Mouse (Mus musculus): ENCODE results near the gene Auts2.

Auts2 gene

DNA sequence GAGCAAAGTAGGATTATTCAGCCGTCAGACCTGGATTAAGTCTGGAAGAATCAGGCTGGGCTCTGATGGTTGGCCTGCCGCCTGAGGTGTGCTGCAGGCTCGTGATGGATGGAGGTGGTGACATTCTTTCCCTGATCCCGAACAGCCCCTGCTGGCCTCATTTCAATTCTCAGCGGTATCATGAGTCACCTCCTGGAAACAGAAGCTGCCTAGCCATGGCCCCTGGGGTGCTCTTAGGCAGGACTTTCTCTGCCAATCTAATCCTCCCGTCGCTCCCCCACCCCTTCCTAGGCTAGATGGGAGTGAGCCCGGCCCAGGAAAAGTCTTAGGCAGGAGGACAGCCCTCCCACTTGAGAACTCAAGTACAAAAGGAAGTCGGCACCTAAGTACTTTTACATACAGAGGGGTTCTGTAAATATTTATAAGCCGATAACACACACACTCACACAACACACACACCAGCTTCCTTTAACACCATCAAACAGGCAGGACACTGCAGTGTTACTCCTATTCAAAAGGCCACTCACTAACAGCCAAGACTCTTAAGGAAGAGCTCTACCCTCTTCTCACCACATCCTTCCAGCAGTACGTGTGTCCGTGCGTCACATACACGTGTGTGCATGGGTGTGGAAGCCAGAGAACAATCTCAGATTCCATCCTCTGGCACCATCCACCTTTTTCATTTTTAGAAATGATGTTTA is 1027.3 kb downstream of the Auts2 start:
- in situ Hi-C loops (cut with MboI; ENCODE audit: unreplicated experiment in 2 of 2), result no loop called here

DNA sequence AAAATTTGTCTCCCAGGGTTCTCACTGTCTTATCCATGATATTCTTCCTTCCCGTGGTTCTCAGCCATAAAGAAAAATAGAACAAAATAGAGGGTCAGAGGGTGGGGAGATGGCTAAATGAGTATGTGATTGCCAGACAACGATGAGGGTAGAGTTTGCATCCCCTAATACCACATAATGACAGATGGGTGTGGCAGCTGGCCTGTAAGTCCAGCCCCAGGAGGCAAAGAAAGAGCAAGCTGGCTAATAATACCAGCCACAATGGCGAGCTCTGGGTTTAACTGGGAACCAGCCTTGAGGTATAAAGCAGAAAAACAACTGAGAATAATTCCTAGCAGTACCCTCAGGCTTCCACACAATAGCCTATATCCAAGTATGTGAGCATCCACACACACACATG is 1029.4 kb downstream of the Auts2 start:
- in situ Hi-C loops (cut with MboI; ENCODE audit: unreplicated experiment in 2 of 2), result no loop called here

DNA sequence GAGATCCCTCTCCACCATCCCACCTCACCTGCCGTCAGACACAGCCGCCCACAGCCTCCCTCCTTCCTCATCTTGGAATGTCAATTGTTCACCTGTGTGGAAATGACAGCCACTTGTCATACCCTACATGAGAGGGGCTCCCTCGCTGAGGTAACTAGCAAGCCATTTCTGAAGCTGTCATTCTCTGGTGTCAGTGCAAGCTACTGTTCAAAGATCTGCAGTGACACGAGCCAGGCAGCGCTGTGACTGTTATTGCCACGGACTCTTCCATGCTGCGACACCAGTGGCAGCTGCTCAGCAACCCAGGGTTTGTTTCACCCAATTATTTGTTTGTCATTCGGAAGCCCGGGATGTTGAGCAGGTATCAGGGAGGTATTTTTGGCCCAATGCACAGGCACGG is 1030.5 kb downstream of the Auts2 start:
- in situ Hi-C loops (cut with MboI; ENCODE audit: unreplicated experiment in 2 of 2), result no loop called here

DNA sequence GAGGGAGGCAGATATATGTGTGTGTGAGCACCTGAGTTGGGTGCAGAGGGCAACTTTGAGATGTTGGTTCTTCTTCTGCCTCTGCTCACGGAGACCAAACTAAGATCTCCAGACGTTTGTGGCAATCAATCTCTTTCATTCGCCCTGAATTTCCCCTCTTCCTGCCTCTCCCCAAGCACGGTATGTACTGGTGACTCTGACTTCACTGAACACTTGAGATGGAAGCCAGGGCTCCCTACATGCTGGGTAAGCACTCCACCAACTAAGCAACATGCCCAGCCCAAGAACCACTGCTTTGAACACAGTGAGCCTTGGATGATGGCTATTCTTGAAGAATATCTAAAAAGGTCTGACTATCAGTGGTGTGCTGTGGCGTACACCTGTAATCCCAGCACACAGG is 1032.5 kb downstream of the Auts2 start:
- in situ Hi-C loops (cut with MboI; ENCODE audit: unreplicated experiment in 2 of 2), result no loop called here

DNA sequence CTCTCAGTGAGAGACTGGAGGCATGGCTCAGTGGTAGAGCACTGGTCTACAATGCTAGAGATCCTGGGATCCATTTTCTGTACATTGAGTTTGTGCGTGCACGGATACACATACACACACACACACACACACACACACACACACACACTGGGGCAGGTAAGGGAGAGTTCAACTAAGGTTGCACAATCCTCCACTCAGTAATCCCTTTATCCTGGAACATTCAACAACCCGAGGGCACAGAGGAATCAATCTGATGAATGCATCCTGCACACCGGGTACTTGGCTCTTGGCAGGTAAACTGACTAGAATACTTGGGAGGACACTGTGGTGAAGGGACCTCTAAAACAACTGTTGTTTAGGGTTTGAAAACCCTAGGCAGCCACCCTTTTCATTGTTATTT is 1033.8 kb downstream of the Auts2 start:
- in situ Hi-C loops (cut with MboI; ENCODE audit: unreplicated experiment in 2 of 2), result no loop called here

DNA sequence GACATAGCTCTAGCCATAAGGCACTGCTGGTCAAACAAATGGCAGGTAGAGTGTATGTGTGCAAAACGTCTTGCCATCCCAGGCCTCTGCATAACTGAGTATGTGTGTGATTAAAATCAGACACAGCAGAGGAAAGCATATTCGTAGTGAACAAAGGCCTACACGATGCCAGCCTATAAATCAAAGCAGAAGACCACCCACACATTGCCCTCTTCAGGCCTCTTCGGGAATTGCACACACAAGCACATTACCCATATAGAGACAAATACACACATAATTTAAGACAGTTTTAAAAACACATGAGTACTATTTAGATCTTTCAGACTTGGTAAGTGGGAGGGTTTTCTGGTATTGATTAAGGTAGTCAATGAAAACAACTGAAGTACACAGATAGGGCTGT is 1044.3 kb downstream of the Auts2 start:
- in situ Hi-C loops (cut with MboI; ENCODE audit: unreplicated experiment in 2 of 2), result no loop called here

DNA sequence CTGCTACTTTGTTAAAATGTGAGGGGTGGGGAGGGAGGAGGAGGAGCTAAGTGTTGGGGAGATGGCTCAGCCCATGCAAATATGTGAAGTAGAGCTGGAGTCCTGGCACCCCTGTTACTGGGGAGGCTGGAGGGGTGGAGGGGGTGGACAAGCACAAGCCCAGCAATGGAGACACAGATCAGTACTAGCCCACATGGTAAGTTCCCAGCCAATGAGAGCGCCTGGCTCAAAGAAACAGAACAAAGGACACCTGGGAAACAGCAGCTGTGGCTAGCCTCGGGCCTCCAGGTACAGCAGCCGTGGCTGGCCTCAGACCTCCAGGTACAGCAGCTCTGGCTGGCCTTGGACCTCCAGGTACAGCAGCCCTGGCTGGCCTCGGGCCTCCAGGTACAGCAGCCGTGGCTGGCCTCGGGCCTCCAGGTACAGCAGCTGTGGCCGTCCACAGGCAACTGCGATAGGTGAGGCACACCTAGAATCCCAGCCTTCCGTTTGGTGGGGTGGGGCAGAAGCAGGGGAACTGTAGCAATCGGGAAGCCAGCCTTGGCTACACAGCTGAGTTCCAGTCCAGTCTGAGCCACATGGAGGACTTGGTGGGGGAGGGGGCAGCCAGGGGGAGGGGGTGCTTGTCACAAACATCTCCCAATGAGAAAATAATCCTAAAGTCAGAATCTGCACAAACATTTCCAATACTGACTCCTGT is 1046.5 kb downstream of the Auts2 start:
- in situ Hi-C loops (cut with MboI; ENCODE audit: unreplicated experiment in 2 of 2), result no loop called here

DNA sequence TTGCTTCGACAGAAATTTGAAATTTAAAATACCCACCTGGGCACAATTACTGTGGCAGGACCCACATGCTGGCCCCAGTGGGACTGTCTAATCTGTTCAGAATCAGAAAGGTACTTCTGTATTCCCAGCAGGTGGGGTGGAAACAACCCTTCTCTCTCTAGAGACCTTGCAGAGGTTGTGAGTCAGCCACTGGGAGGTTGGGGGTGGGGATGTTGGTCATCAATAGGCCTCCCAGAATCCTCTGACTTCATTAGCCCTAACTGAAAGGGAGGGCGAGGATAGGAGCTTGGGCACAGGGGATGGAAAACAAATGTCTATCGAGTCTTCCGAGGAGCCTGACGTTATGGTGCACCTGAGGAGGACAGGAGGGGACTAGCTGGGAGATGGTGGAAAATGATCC is 1048.6 kb downstream of the Auts2 start:
- in situ Hi-C loops (cut with MboI; ENCODE audit: unreplicated experiment in 2 of 2), result no loop called here

DNA sequence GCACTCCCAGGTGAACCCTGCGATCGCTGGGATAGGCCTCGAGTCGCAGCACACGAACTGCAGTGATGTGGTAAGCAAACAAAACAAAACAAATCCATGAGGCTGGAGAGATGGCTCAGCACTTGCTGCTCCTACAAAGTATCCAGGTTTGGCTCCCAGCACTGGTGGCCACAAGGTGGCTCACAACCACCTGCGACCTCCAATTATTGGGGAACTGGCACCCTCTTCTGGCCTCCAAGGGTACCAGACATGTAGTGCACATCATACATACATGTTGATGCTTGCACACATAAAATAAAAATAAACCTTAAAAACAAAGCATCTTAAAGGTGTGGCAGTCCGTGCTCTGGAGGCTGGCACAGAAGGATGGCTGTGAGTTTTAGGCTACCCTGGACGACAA is 1050.6 kb downstream of the Auts2 start:
- in situ Hi-C loops (cut with MboI; ENCODE audit: unreplicated experiment in 2 of 2), result no loop called here

DNA sequence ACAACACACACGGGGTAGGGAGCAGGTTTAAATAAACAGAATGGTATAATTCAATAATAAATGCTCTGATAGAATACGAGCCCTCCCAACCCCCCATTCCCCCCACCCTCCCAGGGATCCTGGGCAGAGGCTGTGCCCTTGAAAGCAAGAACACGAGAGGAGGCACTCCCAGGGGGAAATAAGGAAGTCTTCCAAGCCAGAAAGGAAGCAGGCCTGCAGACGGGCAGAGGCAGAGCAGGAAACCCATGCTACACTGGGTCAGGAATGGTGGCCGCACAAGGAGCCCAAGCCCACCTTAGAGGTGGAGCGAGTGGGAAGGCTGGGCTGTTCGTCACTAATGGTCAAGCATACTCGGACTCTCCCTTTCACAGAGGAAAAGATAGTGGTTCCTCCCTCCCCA is 1051.3 kb downstream of the Auts2 start:
- in situ Hi-C loops (cut with MboI; ENCODE audit: unreplicated experiment in 2 of 2), result no loop called here

DNA sequence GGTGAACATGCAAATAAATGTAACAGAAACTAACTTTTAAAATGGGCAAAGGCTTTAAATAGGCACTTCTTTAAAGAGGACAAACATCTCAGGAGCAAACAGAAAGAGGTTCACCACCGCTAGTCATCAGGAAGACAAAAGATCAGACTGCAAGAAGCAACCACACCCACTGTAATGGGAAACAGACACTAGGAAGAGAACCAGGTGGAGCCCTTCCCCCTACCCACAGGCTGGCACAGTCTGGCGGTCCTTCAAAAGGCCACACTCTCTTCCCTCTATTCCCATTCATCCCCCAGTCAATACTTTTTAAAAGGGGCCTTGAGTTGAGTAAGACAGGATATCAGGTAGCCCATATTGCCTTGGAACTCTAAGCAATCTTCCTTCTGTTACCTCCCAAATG is 1052.3 kb downstream of the Auts2 start:
- in situ Hi-C loops (cut with MboI; ENCODE audit: unreplicated experiment in 2 of 2), result no loop called here

DNA sequence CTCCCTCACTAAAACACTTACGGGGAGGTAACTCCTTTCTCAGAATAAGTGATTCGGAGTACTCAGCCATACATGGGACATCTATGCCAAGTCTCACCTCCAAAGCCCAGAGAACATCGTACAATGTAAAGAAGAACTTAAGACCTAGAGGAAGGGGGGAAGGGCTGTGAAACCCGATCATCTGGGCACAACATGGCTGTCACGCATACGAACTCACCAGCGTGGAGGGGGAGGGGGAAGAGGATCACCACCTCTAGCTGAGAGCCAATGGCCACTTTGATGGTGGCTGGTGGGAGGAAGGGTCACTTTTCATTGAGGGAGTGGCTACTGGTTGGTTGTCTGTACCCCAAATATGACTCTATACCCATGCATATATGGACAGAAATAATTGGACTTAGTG is 1053.3 kb downstream of the Auts2 start:
- in situ Hi-C loops (cut with MboI; ENCODE audit: unreplicated experiment in 2 of 2), result no loop called here

DNA sequence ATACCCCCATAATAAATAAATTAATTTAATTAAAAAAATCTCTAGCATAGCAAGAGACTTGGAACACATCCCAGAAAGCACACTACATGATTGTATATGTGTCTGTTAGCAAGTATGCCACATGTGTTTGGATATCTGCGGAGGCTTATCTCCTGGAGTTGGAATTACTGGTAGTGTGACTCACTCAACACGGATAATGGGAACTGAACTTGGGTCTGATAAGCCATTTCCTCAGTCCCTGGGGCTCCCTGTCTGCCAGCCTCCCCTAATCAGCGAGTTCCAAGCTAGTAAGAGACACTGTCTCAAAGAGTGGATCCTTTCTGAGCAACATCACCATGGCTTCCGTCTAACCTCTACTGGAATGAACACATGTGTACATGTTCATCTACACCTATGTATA is 1056.6 kb downstream of the Auts2 start:
- in situ Hi-C loops (cut with MboI; ENCODE audit: unreplicated experiment in 2 of 2), result no loop called here

DNA sequence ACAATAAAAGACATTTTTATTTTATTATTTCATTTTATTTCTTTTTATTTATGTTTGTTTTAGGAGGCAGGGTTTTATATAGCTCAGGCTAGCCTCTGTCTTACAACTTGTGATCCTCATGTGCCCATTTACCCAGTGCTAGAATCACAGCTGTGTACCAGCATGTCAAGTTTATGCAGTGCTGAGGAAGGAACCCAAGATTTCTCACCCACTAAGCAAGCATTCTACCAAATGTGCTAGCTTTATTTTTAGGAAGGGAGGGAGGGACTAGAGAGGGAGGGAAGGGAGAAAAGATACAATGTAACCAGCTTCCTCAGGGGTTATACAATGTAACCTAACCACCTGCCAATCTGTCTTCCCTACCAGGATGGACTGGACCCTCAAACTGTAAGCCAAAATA is 1067.9 kb downstream of the Auts2 start:
- in situ Hi-C loops (cut with MboI; ENCODE audit: unreplicated experiment in 2 of 2), result no loop called here

DNA sequence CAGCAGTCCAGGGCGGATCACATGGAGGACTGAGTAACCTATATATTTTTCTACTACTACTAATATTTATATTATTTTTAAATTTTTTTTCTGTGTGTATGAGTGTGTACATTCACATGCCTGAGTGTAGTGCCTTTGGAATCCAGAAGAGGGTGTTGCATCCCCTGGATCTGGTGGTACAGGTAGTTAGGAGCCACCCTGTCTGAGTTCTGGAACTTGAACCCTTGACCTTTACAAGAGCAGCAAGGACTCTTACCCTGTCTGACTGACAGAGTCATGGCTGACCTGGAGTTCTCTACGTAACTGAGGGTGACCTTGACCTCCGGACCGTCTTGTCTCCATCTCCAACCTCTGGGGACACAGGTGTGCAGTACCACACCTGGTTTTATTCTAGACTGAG is 1074.5 kb downstream of the Auts2 start:
- in situ Hi-C loops (cut with MboI; ENCODE audit: unreplicated experiment in 2 of 2), result no loop called here

DNA sequence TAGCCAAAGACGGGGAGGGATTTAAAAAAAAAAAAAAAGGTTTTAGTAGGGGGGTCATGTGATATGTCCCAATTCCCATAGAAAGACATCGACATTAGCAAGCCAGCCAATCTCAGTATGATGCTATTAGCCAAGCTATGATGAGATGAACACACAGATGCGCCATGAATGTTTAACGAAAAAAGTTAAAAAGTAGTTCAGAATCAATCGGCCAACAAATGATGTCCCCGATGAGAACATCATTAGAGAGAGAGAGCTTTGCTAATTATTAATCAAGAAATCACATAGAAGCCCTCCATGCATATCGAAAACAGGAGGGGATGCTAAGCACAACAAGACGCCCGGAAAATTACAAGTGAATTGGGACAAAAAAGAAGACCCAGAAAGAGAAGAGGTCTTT is 1077.0 kb downstream of the Auts2 start:
- in situ Hi-C loops (cut with MboI; ENCODE audit: unreplicated experiment in 2 of 2), result no loop called here

DNA sequence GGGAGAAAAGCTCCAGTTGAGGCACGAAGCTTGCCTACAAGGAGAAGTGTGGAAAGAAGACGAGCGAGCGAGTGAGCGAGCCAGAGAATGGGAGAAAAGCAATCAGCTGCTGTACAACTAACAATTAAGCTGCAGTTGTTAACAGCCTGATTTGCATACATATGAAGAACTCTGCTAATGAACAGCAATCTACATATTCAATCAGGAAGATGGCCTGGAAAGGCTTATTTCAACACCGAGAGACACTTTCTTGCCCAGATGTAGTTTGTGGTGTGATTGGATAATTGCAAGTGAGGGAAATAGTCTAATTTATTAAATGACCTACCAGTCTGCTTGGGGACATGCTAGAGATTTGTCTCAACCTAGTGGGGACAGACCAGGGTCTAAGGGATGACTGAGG is 1079.7 kb downstream of the Auts2 start:
- in situ Hi-C loops (cut with MboI; ENCODE audit: unreplicated experiment in 2 of 2), result no loop called here

DNA sequence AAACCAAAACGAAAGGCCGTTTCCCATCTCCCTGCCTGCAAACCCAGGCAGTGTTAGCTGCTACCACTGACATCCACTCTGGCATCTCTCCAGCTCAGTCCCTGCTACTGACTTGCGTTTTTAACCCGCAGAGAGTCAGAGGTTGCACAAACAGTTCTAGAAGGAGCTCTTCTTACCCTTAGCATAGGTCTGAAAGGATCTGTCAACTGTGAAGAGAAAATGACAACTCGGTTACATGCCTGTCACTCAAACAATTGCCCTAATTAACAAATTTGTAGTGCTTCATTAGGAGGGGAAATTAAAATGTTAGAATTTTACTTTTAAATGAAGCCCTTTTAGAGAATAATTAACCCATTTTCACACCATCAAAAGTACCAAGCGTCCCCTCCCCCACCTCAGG is 1083.2 kb downstream of the Auts2 start:
- in situ Hi-C loops (cut with MboI; ENCODE audit: unreplicated experiment in 2 of 2), result no loop called here

DNA sequence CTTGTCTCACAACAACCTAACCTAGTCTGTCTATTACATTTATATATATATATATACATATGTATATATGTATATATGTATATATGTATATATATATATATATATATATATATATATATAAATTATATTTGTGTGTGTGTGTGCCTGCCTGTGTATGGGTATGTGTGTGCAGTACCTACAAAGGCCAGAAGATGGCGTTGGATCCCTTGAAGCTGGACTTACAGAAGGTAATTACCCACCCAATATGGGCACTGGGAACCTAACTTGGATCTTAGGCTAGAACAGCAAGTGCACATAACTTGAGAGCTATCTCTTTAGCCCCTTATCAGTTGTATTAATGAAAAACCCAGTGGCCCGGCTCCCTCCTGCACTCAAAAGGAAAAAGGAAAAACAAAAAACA is 1083.6 kb downstream of the Auts2 start:
- in situ Hi-C loops (cut with MboI; ENCODE audit: unreplicated experiment in 2 of 2), result no loop called here

DNA sequence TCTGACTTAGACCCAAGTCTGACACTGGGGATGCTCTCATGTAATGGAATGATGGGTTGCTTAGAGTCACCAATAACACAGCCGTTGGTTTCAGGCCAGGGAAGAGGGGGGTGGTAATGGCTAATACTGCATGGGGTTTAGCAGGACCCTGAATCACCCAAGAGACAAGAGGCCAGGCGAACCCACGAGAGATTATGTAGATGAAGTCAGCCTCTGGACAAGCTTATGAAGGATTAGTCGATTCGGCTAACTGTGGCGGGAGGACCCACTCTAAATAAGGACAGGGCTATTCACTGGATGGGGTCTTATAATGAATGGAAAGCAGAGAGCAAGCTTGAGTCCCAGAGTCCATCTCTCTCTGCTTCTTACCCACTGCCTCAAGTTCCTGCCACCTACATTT is 1084.4 kb downstream of the Auts2 start:
- in situ Hi-C loops (cut with MboI; ENCODE audit: unreplicated experiment in 2 of 2), result no loop called here

DNA sequence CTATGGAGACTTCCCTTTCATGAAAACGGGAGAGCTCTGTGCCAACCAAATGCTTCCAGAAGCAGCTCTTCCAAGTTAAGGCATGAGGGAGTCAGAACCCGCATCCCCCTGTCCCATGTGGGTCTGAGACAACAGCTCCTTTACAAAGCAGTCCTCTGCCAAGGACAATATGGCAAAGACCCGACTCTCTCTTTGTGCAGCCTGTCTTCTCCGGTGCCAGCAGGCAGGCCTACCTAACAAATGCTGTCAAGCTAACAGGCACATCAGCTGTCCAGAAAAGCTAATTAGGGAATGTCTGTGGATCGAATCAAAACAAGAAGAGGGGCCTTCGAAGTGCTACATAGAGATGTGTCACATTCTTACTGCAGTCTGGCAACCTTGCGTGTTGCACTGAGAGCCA is 1085.1 kb downstream of the Auts2 start:
- in situ Hi-C loops (cut with MboI; ENCODE audit: unreplicated experiment in 2 of 2), result no loop called here

DNA sequence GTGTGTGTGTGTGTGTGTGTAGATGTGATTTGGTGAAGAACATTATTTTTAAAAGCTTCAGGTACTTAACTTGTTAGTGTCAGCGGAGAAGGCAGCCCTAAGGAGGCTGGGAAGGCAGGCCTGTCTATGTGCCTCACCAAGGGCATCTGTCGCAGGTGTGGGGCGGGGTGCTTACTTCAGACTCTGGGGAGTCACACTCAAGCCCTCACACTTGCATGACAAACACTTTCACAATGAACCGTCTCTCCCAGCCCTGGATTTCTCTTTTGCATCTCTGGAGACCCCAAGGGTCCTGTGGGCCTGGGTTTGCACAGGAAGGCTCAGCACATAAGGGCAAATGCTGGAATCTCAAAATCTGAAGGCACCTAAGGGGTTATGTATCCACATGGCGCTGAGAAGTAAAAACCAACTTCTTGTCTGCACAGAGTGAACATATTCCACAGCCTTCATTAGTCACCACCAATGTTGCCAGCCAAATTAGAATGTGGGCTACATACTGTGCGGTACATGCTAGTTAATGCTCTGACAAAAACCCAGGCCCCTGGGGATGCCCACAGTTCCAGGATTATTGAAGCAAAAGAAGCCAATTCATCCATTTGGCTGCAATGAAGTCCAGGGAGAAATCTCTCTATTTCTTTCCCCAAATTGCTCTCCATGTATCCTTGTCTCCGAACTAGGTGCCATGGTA is 1093.8 kb downstream of the Auts2 start:
- in situ Hi-C loops (cut with MboI; ENCODE audit: unreplicated experiment in 2 of 2), result no loop called here

Measured in v-Abl transformed pro-B cells (cell line).